Mouse (Mus musculus): Measurements from ENCODE around the gene Cbx7.
A peak's percentile ranks its signal among the peaks of the same experiment; 100 is the strongest.
"Not testable (repeated sequence)": the region's sequence is repeated elsewhere in the genome, so short reads cannot be mapped to it uniquely, and the experiment has no call there.

Gene Cbx7

DNA sequence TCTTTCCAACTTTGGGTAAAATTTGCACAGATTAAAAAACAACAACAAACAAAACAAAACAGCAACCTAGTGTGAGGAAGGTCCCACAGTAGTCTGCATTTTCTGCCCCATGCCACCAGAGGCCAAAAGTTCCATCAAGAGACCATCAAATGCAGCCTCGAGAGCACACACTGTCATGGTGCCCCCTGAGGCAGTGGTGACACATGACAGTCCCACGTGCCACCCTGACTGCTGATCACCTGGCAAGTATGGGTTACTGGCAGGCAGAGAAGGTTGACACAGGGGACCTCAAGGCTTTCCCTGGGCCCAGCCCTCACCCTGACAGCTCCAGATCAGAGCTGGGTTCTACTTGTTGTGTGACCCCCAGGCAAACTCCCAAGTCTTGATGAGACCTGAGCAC lies 51.1 kb downstream of the Cbx7 start:
- DNase-seq (ENCODE audit: low read depth): peak; percentile 49

DNA sequence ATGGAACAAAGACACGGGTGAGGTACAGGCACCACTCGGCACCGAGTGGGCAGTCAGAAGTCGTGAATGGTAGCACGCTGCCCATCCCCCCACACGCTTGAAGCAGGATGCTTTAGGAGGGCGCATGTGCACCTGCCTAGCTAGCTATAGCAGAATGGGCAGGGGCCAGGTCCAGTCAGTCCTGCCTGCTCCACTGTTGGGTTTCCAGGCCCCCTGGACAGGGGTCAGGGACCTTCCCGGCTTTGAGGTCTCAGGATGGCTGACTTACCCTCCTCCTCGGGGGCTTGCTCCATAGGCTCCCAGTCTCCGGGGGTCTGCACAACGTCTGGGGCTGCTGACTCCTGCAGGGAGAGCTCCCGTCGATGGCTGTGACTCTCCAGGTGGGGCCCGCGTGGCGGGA lies 52.4 kb downstream of the Cbx7 start:
- DNase-seq (ENCODE audit: low read depth): no peak

DNA sequence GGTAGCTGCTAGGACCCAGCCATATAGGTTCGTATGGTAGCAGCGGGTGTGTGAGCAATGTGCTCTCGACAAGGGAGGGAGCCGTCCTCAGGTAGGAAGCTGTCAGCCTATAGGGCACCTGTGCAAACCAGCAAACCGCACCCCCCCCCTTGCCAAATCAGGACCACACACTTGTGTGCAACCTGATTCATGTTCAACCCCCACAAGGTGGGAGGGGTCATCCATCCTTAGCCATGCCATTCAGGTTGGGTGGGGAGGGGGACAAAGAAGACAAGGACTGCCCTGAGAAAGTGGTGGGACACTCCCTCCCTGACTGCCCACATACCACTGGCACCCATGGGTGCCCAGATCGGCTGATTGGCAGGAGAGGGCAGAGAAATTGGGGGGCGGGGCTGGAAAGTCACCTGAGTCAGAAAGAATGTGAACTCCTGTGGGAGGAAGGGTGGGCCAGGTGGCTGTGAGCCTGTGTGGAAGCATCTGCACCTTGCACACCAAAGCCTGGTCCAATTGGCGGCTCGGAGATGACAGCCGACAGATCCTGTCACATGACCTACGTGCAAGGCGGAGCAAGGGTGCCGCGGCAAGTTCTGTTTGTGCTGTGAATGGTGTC lies 53.7 kb downstream of the Cbx7 start:
- peak; percentile 42 for DNase-seq (ENCODE audit: low read depth)

DNA sequence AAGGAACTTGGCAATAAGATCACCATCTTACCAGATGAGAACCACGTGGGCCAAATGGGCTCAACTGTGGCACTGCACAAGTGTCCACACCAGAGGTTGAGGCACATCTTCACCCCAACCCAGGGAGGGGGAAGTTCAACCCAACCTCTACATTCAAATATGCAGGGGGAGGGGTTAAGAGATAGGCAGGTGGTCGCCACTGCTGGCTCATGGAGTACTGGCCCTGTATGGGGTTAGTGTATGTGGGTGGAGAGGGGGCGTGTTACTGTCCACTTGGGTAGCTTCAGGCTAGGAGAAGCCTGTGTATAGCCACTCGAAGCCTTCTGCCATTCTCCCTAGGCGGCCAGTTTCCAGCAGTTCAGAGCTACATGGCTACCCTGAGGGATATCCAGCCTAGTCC lies 54.8 kb downstream of the Cbx7 start:
- peak; percentile 23 for DNase-seq (ENCODE audit: low read depth)

DNA sequence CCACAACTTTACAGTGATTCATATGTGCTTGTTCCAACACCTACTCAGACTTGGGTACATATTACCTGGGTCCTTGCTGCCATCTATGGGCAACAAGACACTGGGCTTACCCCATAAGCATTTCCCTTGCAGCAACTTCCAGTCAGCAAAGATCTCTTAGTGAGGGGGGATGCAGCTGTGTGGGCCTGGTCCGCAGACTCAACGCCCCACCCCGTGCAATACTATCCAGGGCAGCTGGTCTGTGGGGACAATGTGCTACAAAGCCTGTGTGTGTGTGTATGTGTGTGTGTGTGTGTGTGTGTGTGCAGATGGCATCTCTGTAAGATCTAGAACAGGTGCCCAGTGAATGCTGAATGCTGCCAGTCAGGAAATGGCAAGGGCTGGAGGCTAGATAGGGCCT lies 56.6 kb downstream of the Cbx7 start:
- DNase-seq (ENCODE audit: low read depth): peak; percentile 70

DNA sequence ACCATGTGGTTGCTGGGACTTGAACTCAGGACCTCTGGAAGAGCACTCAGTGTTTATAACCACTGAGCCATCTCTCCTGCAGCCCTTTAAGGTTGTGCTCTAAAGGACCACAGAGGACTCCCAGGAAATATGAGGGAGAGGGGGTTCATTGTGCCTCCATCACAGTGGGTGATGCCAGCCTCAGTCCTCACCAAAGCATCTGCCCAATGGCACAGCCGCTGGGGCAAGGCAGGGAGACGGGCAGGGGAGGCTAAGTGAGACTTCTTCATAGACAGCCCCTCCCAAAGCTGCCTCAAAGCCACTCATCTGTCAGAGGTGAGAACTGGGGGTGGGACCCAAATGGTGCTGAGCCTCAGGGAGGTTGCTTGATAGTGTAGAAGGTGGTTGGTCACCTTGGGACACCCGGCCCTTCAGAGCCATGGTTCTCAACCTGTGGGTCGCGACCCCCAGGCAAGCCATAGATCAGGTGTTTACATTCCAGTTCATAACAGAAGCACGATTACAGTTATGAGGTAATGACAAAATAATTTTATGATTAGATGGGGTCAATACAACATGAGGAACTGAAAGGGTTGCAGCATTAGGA lies 57.1 kb downstream of the Cbx7 start:
- no peak for DNase-seq (ENCODE audit: low read depth)

DNA sequence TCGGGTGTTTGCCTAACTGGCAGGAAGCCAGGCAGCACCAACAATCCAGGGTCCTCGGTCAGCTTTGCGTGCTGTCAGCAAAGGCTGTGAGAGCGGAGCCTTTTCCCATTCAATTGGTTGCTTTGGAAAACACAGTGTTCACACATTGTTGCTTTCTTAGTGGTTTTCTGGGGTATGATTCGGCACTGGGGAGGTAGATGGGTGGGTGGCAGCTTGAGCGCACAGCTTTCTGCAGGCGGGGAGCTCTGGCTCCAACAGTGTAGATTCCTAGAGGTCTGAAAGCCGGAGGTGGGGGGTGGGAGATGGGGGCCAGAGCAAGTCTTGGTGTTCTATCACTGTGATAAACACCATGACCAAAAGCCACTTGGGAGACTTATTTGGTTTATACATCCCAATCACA lies 59.6 kb downstream of the Cbx7 start:
- no peak for DNase-seq (ENCODE audit: low read depth)

DNA sequence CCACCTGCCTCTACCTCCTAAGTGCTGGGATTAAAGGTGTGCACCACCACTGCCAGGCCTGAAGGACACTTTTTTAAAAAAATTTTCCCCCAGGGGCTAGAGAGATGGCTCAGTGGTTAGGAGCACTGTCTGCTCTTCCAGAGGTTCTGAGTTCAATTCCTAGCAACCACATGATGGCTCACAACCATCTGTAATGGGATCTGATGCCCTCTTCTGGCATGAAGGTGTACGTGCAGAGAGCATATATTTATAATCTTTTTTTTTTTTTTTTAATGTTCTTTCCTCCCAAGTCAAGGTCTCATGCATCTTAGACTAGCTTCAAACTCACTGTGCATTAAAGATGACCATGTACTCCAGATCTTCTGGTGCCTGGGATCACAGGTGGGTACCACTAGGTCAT lies 60.1 kb downstream of the Cbx7 start:
- DNase-seq (ENCODE audit: low read depth): peak; percentile 31

DNA sequence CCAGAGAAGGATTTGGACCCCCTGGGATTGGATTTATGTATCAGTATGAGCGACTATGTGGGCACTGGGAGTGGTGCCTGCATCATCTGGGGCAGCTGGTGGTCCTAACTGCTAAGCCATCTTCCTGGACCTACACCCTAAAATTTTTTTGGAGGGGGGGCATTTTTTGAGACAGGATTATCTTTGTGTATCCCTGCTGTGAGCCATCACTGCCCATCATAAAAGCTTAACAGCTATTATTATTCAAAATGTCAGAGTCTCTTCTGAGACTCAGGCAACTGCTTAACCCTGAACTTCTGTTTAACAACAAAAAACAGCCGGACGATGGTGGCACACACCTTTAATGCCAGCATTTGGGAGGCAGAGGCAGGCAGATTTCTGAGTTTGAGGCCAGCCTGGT lies 61.9 kb downstream of the Cbx7 start:
- not testable (repeated sequence) for DNase-seq (ENCODE audit: low read depth)

DNA sequence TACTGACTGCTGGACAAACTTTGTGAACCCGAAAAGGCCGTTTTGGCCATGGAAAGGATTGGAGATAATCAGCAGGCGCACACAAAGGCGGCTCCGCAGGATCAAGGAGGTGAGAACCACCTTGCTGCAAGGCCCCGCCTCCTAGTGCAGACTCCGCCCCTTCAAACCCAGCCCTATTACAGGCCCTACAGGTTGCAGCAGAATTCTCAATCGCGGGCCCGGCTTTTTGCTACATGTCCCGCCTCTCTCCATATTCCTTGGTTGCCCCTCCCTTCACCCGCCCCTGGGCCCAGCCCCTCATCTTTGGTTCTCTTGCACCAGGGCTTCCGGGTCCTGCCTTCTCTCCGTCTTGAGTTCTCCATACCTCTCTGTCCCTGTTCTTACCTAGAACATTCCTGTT lies 64.1 kb downstream of the Cbx7 start:
- DNase-seq (ENCODE audit: low read depth): peak; percentile 32

DNA sequence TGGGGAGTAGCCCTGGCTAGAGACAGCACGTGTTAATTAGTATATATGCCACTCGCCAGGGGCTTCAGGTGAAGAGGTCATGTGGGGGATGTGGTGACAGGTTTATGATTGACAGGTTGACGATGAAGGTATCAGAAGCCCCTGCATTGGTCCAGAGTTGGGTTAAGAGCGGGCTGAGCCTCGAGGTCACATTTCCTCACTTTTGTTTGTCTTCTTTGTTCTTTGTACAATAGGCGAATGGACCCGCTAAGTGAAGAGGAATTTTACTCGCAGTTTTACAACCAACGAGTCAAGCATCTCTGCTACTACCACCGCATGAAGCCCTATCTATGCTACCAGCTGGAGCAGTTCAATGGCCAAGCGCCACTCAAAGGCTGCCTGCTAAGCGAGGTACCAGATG lies 65.7 kb downstream of the Cbx7 start:
- no peak for DNase-seq (ENCODE audit: low read depth)

DNA sequence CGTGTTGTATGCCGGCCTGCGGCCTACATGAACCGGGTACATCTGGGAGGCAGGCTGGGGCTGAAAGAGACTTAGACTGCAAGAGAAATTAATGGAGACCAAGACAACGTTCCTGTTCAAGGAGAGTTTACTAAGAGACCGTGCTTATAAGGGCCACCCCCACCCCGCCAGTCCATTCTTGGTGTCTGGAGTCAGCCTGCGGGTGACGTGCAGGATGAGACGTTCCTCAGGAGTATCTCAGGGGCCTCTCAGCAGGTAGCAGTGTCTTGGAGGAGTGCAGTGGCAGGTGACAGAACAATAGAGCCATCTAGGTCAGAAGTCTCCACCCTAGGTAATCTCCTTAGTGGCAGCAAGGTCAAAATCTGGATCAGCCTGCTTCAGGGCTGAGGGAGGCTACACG lies 66.2 kb downstream of the Cbx7 start:
- not testable (repeated sequence) for DNase-seq (ENCODE audit: low read depth)

DNA sequence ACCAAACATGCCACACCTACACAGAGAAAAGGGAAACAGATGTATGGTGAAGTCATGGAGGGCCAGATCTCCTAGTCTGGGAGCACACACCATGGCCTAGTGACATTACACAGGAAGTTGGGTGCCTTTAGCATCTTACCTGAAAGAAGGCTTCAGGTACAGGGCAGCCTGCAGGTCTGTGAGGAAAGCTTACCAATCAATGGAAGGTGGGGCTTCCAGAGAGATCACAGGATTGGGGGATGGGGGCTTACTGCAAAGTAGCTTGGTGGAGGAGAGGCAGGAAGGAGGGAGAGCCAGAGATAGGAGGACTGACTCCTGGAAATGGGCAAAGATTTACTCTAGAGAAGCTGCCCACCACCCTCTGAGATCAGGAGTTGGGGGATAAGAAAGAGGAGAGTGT lies 67.0 kb downstream of the Cbx7 start:
- DNase-seq (ENCODE audit: low read depth): no peak

DNA sequence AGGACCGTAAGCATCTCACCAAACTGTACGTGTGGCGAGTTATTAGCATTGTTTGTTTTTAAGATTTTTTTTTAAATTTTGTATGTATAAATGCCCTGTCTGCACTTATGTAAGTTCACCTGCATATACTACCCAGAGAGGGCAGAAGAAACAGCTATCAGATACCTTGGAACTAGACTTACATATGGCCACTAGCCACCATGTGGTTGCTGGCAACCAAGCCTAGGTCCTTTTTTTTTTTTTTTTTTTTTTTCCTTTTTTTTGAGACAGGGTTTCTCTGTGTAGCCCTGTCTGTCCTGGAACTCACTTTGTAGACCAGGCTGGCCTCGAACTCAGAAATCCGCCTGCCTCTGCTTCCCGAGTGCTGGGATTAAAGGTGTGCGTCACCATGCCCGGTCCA lies 67.8 kb downstream of the Cbx7 start:
- DNase-seq (ENCODE audit: low read depth): not testable (repeated sequence)

DNA sequence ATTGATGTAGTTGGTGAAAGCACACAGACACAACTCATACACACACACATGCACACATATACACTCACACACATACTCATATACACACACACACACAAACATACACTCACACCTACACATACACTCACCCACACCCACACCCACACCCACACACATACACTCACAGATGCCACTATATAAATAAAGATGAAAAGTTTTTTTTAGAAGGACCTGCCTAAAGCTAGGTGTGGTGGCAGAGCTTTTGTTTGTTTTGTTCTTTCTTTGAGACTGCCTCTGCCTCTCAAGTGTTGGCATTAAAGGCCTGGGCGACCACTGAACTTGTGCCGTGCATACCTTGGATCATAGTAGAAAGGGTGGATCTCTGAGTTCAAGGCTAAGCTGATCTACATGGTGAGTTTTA lies 69.5 kb downstream of the Cbx7 start:
- no peak for DNase-seq (ENCODE audit: low read depth)

DNA sequence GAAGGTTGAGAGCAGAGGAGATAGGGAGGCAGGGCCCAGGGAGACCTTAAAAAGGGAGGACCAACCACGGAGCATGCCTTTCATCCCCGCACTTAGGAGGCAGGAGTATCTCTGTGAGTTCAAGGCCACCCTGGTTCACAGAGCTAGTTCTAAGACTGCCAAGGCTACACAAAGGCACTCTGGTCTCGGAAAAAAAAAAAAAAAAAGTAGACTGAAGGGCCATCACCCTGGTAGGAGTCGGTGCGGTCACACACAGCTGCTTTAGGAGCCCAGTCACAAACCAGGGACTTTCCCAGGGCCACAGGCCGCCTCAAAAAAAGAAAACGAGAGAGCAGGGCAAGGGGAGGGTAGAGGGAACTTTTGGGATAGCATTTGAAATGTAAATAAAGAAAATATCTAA lies 70.2 kb downstream of the Cbx7 start:
- peak; percentile 90 for DNase-seq (ENCODE audit: low read depth)

DNA sequence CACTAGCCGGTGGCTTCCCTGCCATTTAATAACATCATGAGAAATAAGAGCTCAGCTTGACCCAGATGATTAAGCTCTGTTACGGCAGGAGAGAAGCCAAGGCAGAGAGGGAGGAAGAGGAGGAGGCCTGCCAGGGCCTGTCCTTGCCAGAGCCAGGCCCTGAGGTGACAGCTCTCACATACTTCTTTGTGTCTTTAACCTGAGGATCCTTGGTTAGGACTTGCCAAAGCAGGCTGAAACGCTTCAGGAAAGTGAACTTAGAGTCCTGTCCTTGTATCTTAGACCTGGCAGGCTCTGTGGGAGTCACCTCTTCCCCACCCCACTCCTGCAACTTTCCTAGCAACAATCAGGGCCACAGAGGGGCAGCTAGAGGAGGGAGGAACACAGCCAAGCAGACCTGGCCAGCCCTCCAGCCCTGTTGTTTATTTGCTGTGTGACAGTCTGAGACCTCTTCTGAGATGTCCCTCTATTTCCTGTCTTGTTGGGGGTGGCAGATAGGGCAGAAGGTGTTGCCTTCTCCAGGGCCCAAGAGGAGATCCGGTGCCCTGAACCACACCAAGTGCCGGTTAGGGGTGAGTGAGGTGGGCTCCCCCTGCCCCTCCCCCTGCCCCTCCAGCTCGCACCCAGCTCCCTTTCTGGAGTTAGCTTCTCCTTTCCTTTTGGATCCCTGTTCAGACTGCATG lies 71.0 kb downstream of the Cbx7 start:
- peak; percentile 79 for DNase-seq (ENCODE audit: low read depth)

DNA sequence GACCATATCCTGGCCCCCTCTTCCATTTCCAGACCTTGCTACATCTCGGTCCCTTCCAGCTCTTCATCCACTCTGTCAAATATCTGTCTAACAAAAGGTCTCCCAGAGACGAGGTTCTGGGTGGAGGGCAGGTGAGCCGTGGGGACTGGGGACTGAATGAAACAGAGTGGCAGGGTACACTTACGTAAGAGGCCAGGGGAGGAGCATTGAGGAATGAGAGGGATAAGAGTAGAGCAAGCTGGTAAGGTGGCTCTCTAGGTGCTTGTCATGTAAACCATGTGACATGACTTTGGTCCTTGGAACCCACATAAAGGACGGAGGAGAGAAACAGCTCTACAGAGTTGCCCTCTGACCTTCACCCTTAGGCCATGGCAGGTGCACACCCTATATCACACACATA lies 71.9 kb downstream of the Cbx7 start:
- DNase-seq (ENCODE audit: low read depth): peak; percentile 53

DNA sequence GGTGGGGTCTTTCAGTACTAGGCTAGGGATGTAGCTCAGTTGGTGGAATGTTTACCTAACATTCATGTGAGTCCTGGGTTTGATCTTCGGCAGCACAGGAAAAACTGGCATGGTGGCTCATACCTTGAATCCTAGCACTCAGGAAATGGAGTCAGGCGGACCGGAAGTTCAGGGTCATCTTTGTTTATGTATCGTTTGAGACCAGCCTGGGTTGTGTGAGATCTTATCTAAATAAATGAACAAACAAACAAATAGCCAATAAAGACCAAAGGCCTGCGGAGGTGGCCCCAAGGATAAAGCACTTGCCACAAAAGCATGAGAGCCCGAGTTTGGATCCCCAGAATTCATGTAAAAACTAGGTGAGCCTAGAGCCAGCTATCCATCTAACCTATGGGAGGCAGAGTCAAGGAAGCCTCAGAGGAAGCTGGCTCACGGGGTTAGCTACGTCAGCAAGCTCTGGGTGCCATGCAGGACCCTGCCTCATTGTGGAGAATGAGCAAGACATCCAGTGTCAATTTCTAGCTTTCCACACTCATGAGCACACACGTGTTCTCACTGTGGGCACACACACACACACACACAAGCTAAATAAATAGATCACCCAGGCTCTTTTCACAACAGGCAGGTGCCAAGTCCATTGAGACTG lies 74.7 kb downstream of the Cbx7 start:
- DNase-seq (ENCODE audit: low read depth): peak; percentile 84

DNA sequence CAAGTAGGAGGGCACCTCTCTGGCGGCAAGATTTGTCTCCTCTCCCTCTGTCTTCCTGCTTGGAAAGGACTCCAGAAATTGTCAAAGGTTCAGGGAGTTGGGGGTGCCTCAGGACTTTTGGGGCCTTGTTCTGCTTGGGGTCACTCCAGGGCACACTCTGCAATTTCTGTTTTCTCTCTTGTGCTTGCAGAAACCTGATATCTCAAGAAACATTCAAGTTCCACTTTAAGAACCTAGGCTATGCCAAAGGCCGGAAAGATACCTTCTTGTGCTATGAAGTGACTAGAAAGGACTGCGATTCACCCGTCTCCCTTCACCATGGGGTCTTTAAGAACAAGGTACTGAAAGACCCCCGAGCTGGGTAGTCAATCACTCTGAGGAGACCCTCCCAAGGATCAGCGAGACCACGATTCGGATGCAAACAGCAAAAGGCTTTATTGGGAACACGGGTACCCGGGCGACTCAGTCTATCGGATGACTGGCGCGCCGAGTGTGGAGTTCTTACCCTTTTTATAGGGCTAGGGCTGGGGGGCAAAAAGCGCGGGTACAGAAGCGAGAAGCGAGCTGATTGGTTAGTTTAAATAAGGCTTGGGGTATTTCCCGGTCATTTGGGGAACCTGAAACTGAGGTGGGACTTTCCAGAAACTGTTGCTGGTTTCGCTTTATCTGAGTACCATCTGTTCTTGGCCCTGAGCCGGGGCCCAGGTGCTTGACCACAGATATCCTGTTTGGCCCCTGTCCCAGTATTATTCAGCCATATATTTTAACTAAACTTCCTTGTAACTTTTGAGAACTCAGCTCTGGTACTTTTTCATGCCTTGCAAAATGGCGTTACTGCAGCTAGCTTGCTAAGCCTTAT lies 75.5 kb downstream of the Cbx7 start:
- peak; percentile 80 for DNase-seq (ENCODE audit: low read depth)

DNA sequence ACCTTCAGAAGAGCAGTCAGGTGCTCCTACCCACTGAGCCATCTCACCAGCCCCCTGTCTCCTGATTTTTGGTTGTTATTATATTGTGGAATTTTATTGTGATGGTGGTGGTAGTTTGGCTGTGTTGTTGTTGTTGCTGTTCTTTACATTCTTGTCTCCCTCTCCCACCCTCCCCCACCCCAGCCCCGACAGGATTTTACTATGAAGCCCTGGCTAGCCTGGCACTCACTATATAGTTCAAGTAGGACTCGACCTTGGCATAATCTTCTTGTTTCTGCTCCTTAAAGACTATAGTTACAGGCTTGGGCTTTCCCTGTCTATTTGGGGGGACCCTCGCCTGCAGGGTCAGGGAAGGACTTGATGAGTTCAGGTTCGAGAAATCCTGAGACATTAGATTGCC lies 76.6 kb downstream of the Cbx7 start:
- peak; percentile 71 for DNase-seq (ENCODE audit: low read depth)

DNA sequence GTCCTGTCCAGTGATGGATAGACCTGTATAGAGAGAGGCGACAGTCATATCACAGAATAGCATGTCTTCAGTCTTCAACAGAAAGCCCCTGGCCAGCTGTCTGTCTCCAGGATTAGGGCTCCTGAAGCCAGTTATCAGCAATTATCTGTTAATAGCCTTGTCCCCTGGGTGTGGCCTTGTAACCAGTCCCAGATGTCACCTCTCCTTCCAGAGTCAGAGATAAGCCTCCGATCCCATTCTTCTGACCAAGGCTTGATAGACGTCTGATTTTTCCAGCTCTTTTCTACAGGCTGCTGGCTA lies 77.1 kb downstream of the Cbx7 start:
- DNase-seq (ENCODE audit: low read depth): peak; percentile 66

Data from induced T-regulatory cell, adult 2 months (primary cell).